Mouse (Mus musculus) cortical plate, adult 2 months (tissue): Measurements from ENCODE around the gene Hpcal1.

Experiments
- CTCF ChIP-seq: fragments of 200-500 bp; IDR thresholded peaks from 2 replicates; pipeline ENCODE4 v1.5.1; 2011; ENCODE audit warnings: mild to moderate bottlenecking, control low read depth, low read length; ENCODE audit not compliant: insufficient read depth; ENCODE audit errors: extremely low read depth
- POLR2A ChIP-seq: fragments of 200-500 bp; IDR thresholded peaks from 2 replicates; pipeline ENCODE4 v1.6.1; 2011; ENCODE audit warnings: mild to moderate bottlenecking, low read length, control low read depth; ENCODE audit not compliant: insufficient read depth; ENCODE audit errors: extremely low read depth

- TF ChIP-seq CTCF (no peak), POLR2A (no peak)
Measured at GRCm38 (mm10) chr12:17691891-17692321, 1.2 kb downstream of the Hpcal1 start.
